Mouse (Mus musculus): ENCODE measurements around the gene Mdm1. TPM values are rescaled to one million over a fixed set of nuclear protein-coding genes. Genes with fewer than 3 reads are reported as not detected.
"Not testable (repeated sequence)": the region's sequence is repeated elsewhere in the genome, so short reads cannot be mapped to it uniquely, and the experiment has no call there.

Mdm1 gene
- polyA plus RNA-seq, 1 experiment from 2014 or later = 32.8 TPM

GRCm38 (mm10) chr10:118215719-118216393, 74.2 kb downstream of the Mdm1 start:
- not testable (repeated sequence) for DNase-seq (ENCODE audit: low spot score)

Other genes with a start within 250 kb of the Mdm1 start
- 0.47 and 0.66 TPM in 2 replicates for gene Il22, start 63.1 kb downstream of the Mdm1 start, polyA plus RNA-seq (2015; fragmentation: Nextera tagmentation; extraction: Ambion mirVana)
- 0.10 TPM in 1 of 2 replicates, not detected in the other for gene Gm32717, start 99.0 kb downstream of the Mdm1 start, polyA plus RNA-seq (2015; fragmentation: Nextera tagmentation; extraction: Ambion mirVana)
- gene Gm32802, start 116.9 kb downstream of the Mdm1 start, polyA plus RNA-seq (2015; fragmentation: Nextera tagmentation; extraction: Ambion mirVana) = 0.10 TPM in 1 of 2 replicates, not detected in the other
- not detected in 2 replicates for gene Iltifb, start 153.2 kb downstream of the Mdm1 start, polyA plus RNA-seq (2015; fragmentation: Nextera tagmentation; extraction: Ambion mirVana)
- gene Gm9040, start 185.2 kb downstream of the Mdm1 start, polyA plus RNA-seq (2015; fragmentation: Nextera tagmentation; extraction: Ambion mirVana) = not detected in 2 replicates
- gene Gm9044, start 190.6 kb downstream of the Mdm1 start, polyA plus RNA-seq (2015; fragmentation: Nextera tagmentation; extraction: Ambion mirVana) = not detected in 2 replicates
- gene Gm9045, start 196.0 kb downstream of the Mdm1 start, polyA plus RNA-seq (2015; fragmentation: Nextera tagmentation; extraction: Ambion mirVana) = 0.07 and 0.13 TPM in 2 replicates
- not detected in 2 replicates for gene Gm9046, start 201.4 kb downstream of the Mdm1 start, polyA plus RNA-seq (2015; fragmentation: Nextera tagmentation; extraction: Ambion mirVana)
- not detected in 2 replicates for gene Gm9048, start 206.9 kb downstream of the Mdm1 start, polyA plus RNA-seq (2015; fragmentation: Nextera tagmentation; extraction: Ambion mirVana)
- gene Gm9049, start 212.3 kb downstream of the Mdm1 start, polyA plus RNA-seq (2015; fragmentation: Nextera tagmentation; extraction: Ambion mirVana) = 0.07 and 0.13 TPM in 2 replicates

Measured in thymus, postnatal 0 days (tissue).